Mouse (Mus musculus) T-cell, adult 2 months (primary cell): ENCODE measurements around the gene Ndel1.

ENCODE experiments used
- DNase-seq: peaks from one replicate; pipeline ENCODE4 v3.0.0; 2022; ENCODE audit warnings: low spot score

The Ndel1 gene

GRCm38 (mm10) chr11:68892233-68892832, 20.7 kb upstream of the Ndel1 start:
- no peak for DNase-seq

- DNase-seq, result no peak
Observed at GRCm38 (mm10) chr11:68891823-68892222, 20.2 kb upstream of the Ndel1 start.

- no peak for DNase-seq
Observed at GRCm38 (mm10) chr11:68890625-68891024, 19.0 kb upstream of the Ndel1 start.

GRCm38 (mm10) chr11:68888653-68889052, 17.0 kb upstream of the Ndel1 start:
- DNase-seq, result no peak

GRCm38 (mm10) chr11:68888253-68888652, 16.6 kb upstream of the Ndel1 start, which contains the start of gene Rnf222:
Gene Rnf222, plus strand, starts transcription at chr11:68888553.
- DNase-seq, result no peak

GRCm38 (mm10) chr11:68886091-68886490, 14.4 kb upstream of the Ndel1 start:
- DNase-seq, result no peak

GRCm38 (mm10) chr11:68884368-68884767, 12.7 kb upstream of the Ndel1 start:
- no peak for DNase-seq

- no peak for DNase-seq
Observed at GRCm38 (mm10) chr11:68883843-68884242, 12.2 kb upstream of the Ndel1 start.

- no peak for DNase-seq
Observed at GRCm38 (mm10) chr11:68882107-68882506, 10.4 kb upstream of the Ndel1 start.

- DNase-seq, result no peak
Observed at GRCm38 (mm10) chr11:68878811-68879210, 7.2 kb upstream of the Ndel1 start.

- DNase-seq, result peak; percentile 47
Observed at GRCm38 (mm10) chr11:68874841-68875240, 3.2 kb upstream of the Ndel1 start.

- DNase-seq, result no peak
Observed at GRCm38 (mm10) chr11:68871277-68871676, 381 bp downstream of the Ndel1 start.

- DNase-seq, result no peak
Observed at GRCm38 (mm10) chr11:68864544-68865189, 7.0 kb downstream of the Ndel1 start.

- DNase-seq, result no peak
Observed at GRCm38 (mm10) chr11:68863631-68864091, 8.0 kb downstream of the Ndel1 start.

GRCm38 (mm10) chr11:68862260-68862659, 9.4 kb downstream of the Ndel1 start:
- no peak for DNase-seq

GRCm38 (mm10) chr11:68859943-68860593, 11.6 kb downstream of the Ndel1 start:
- DNase-seq, result no peak

- no peak for DNase-seq
Observed at GRCm38 (mm10) chr11:68857329-68857728, 14.3 kb downstream of the Ndel1 start.

- DNase-seq, result no peak
Observed at GRCm38 (mm10) chr11:68854621-68855020, 17.0 kb downstream of the Ndel1 start.

GRCm38 (mm10) chr11:68853611-68854401, 17.9 kb downstream of the Ndel1 start:
- DNase-seq, result peak; percentile 44

GRCm38 (mm10) chr11:68852932-68853409, 18.7 kb downstream of the Ndel1 start:
- DNase-seq, result peak; percentile 100

- no peak for DNase-seq
Observed at GRCm38 (mm10) chr11:68852486-68852901, 19.2 kb downstream of the Ndel1 start.
